Mouse (Mus musculus) Patski (cell line): ENCODE data around the gene Ccdc149. TPM values are rescaled to one million over a fixed set of nuclear protein-coding genes. Genes with fewer than 3 reads are reported as not detected.

Source experiments
- ATAC-seq: fragments of 100-300 bp; one replicate; pipeline ENCODE4 v1.8.0; 2021
- CTCF ChIA-PET: fragments of 350-600 bp; sonication (Branson Sonifier 250); formaldehyde crosslinking; loops from one replicate; lab custom pipeline; 2022; ENCODE audit warnings: inconsistent platforms; lab: Charles Lee
- POLR2A ChIA-PET: fragments of 350-600 bp; sonication (Branson Sonifier 250); formaldehyde crosslinking; loops from one replicate; lab custom pipeline; 2022; ENCODE audit warnings: antibody characterized with exemption, inconsistent platforms; lab: Charles Lee
- DNase-seq: peaks from one replicate; pipeline ENCODE4 v3.0.0-alpha.2; 2011; ENCODE audit warnings: low read depth, low spot score
- H3K27me3 ChIP-seq: fragments of 371-371 bp; one replicate; pipeline ENCODE4 v1.5.1; 2021
- CTCF ChIP-seq: fragments of 100-300 bp; IDR thresholded peaks from one replicate; pipeline ENCODE4 v1.5.1; 2021
- in situ Hi-C: fragments of 300-500 bp; cut with MboI; formaldehyde crosslinking; loops from 3 replicates; pipeline ENCODE4 v1.11.1; 2018; ENCODE audit warnings: low pct_unique_long_range_greater_than_20kb, mixed read lengths
- polyA plus RNA-seq: library from polyadenylated mRNA; unstranded; gene quantifications from one replicate; pipeline ENCODE4 v1.2.3, GENCODE M21; 2021

Ccdc149 gene
- polyA plus RNA-seq, 1 experiment from 2014 or later: 10.2 TPM

- in situ Hi-C loops: no loop called here
- no peak for ATAC-seq
- CTCF ChIA-PET: no interaction called here
Observed at GRCm38 (mm10) chr5:52415917-52416316, 55.4 kb downstream of the Ccdc149 start.

GRCm38 (mm10) chr5:52415193-52415592 lies 56.1 kb downstream of the Ccdc149 start:
- POLR2A ChIA-PET: interaction anchor here (0.6 kb wide), 1 partner anchor 1548 kb away, joined by 3 read pairs; no protein-coding TSS in a partner anchor
- ATAC-seq: no peak

More at GRCm38 (mm10) chr5:52415917-52416316, 55.4 kb downstream of the Ccdc149 start:
- no peaks in the 10 kb centered on the region for H3K27me3 ChIP-seq
- DNase-seq: no peak
- no peak for TF ChIP-seq CTCF
- POLR2A ChIA-PET: no interaction called here

GRCm38 (mm10) chr5:52411567-52411966 lies 59.8 kb downstream of the Ccdc149 start:
- ChIA-PET POLR2A (interaction anchor here (0.6 kb wide), 1 partner anchor 294 kb away, joined by 3 read pairs; no protein-coding TSS in a partner anchor), CTCF (no interaction called here)
- TF ChIP-seq CTCF: no peak
- no peaks in the 10 kb centered on the region for H3K27me3 ChIP-seq
- in situ Hi-C loops: no loop called here
- ATAC-seq (no peak), DNase-seq (no peak)

More at GRCm38 (mm10) chr5:52415193-52415592, 56.1 kb downstream of the Ccdc149 start:
- CTCF ChIA-PET: no interaction called here
- no peak for DNase-seq
- in situ Hi-C loops: no loop called here
- H3K27me3 ChIP-seq: no peaks in the 10 kb centered on the region
- TF ChIP-seq CTCF: no peak

- ChIA-PET CTCF (no interaction called here), POLR2A (no interaction called here)
- in situ Hi-C loops: no loop called here
- TF ChIP-seq CTCF: no peak
- ATAC-seq (no peak), DNase-seq (no peak)
- no peaks in the 10 kb centered on the region for H3K27me3 ChIP-seq
Observed at GRCm38 (mm10) chr5:52410197-52410596, 61.1 kb downstream of the Ccdc149 start.

GRCm38 (mm10) chr5:52408668-52409315 lies 62.5 kb downstream of the Ccdc149 start:
- DNase-seq (no peak), ATAC-seq (no peak)
- no peaks in the 10 kb centered on the region for H3K27me3 ChIP-seq
- CTCF ChIA-PET: interaction anchor here (1.1 to 1.5 kb wide), 2 partner anchors 9 to 62 kb away, joined by 3 to 6 read pairs; no protein-coding TSS in a partner anchor
- in situ Hi-C loops: no loop called here
- TF ChIP-seq CTCF: no peak
- POLR2A ChIA-PET: no interaction called here

- no peak for ATAC-seq
- no peak for DNase-seq
- POLR2A ChIA-PET: no interaction called here
- TF ChIP-seq CTCF: no peak
- H3K27me3 ChIP-seq: no peaks in the 10 kb centered on the region
- CTCF ChIA-PET: no interaction called here
- in situ Hi-C loops: no loop called here
Observed at GRCm38 (mm10) chr5:52404373-52404772, 66.9 kb downstream of the Ccdc149 start.

GRCm38 (mm10) chr5:52393756-52394155 lies 77.6 kb downstream of the Ccdc149 start:
- TF ChIP-seq CTCF: no peak
- ATAC-seq (no peak), DNase-seq (no peak)
- CTCF ChIA-PET: interaction anchor here (0.8 kb wide), 1 partner anchor 18 kb away, joined by 3 read pairs; no protein-coding TSS in a partner anchor
- POLR2A ChIA-PET: no interaction called here
- in situ Hi-C loops: no loop called here
- no peaks in the 10 kb centered on the region for H3K27me3 ChIP-seq

GRCm38 (mm10) chr5:52391471-52391870 lies 79.8 kb downstream of the Ccdc149 start:
- no peak for TF ChIP-seq CTCF
- DNase-seq: no peak
- POLR2A ChIA-PET: interaction anchor here (0.7 kb wide), 1 partner anchor 124 kb away, joined by 3 read pairs; no protein-coding TSS in a partner anchor
- no peaks in the 10 kb centered on the region for H3K27me3 ChIP-seq
- ATAC-seq: no peak
- in situ Hi-C loops: no loop called here
- CTCF ChIA-PET: interaction anchor here (1.0 kb wide), 1 partner anchor 26 kb away, joined by 3 read pairs; no protein-coding TSS in a partner anchor

- in situ Hi-C loops: no loop called here
- ChIA-PET CTCF (no interaction called here), POLR2A (no interaction called here)
- no peaks in the 10 kb centered on the region for H3K27me3 ChIP-seq
- ATAC-seq: no peak
- TF ChIP-seq CTCF: no peak
- DNase-seq: no peak
Observed at GRCm38 (mm10) chr5:52390381-52390780, 80.9 kb downstream of the Ccdc149 start.

GRCm38 (mm10) chr5:52388092-52388749 lies 83.1 kb downstream of the Ccdc149 start:
- no peak for TF ChIP-seq CTCF
- CTCF ChIA-PET: no interaction called here
- in situ Hi-C loops: no loop called here
- ATAC-seq: no peak
- no peaks in the 10 kb centered on the region for H3K27me3 ChIP-seq
- DNase-seq: no peak
- POLR2A ChIA-PET: no interaction called here

- ChIA-PET CTCF (interaction anchor here (1.2 kb wide), 1 partner anchor 16 kb away, joined by 3 read pairs; no protein-coding TSS in a partner anchor), POLR2A (no interaction called here)
- no peak for TF ChIP-seq CTCF
- DNase-seq: peak; percentile 31
- in situ Hi-C loops: no loop called here
- no peaks in the 10 kb centered on the region for H3K27me3 ChIP-seq
- peak; percentile 73 for ATAC-seq
Observed at GRCm38 (mm10) chr5:52386016-52386415, 85.3 kb downstream of the Ccdc149 start.
